Mouse (Mus musculus) midbrain, embryonic 10.5 days (tissue): Measurements from ENCODE around the gene Pan3. TPM values are rescaled to one million over a fixed set of nuclear protein-coding genes. Genes with fewer than 3 reads are reported as not detected.

Experiments used
- DNase-seq: peaks from one replicate; pipeline ENCODE4 v3.0.0-alpha.2; 2017; ENCODE audit warnings: low spot score
- H3K27ac ChIP-seq: fragments of 300-500 bp; sonication (generic); replicated peaks from 2 replicates; pipeline ENCODE4 v1.5.1; 2016; ENCODE audit warnings: mild to moderate bottlenecking
- H3K27me3 ChIP-seq: fragments of 300-500 bp; sonication (generic); 2 replicates; pipeline ENCODE4 v1.6.1; 2016; ENCODE audit warnings: low read depth, mild to moderate bottlenecking; ENCODE audit not compliant: poor library complexity, severe bottlenecking
- H3K36me3 ChIP-seq: fragments of 300-500 bp; sonication (generic); 2 replicates; pipeline ENCODE4 v1.6.1; 2016; ENCODE audit warnings: mild to moderate bottlenecking, moderate library complexity
- H3K4me1 ChIP-seq: fragments of 300-500 bp; sonication (generic); 2 replicates; pipeline ENCODE4 v1.6.1; 2016
- H3K4me3 ChIP-seq: fragments of 300-500 bp; sonication (generic); 2 replicates; pipeline ENCODE4 v1.5.1; 2016; ENCODE audit warnings: mild to moderate bottlenecking, moderate library complexity
- H3K9me3 ChIP-seq: fragments of 300-500 bp; sonication (generic); replicated peaks from 2 replicates; pipeline ENCODE4 v1.6.1; 2016; ENCODE audit warnings: mild to moderate bottlenecking
- WGBS: fragments of 180-500 bp; shearing (Covaris S2); methylation state at CpG from one replicate; pipeline ENCODE4 v1.1.7; 2016; 5-methylcytosine and 5-hydroxymethylcytosine counted together
- polyA plus RNA-seq: library from polyadenylated mRNA; unstranded; fragments of >200 nt; fragmentation: Nextera tagmentation; extraction: Ambion mirVana; gene quantifications from 2 replicates; pipeline ENCODE4 v1.2.1, GENCODE M21; 2016

Pan3 gene
- polyA plus RNA-seq, 1 experiment from 2014 or later: 46.8 TPM

DNA sequence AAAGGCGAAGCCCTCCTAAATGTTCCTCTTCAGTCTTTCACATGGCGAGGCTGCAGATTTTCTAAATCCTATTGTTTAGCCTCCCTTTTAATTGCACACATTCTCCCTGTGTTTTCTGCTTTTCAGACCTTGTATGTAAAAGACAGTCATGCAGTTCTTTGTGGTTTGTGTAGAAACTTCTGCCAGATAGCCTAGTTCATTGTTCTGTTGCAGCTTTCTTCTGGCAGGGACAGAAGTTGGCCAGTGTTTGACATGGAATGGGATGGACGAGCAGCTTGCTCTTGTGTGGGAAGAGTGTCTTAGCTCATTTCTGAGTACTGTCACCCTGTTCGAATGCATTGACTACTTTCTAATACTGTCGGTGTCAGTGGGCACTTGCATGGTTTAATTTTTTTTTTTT lies 6.5 kb downstream of the Pan3 start:
- H3K27ac ChIP-seq: no peak overlapping the region
- H3K36me3 ChIP-seq: peaks cover 25% of the 10 kb centered on the region
- no peak for DNase-seq
- H3K27me3 ChIP-seq: no peaks in the 10 kb centered on the region
- H3K4me3 ChIP-seq: no peak overlapping the region
- peaks cover 40% of the 10 kb centered on the region for H3K4me1 ChIP-seq
- H3K9me3 ChIP-seq: no peaks in the 10 kb centered on the region
- WGBS: 72% methylated on average over 5 of the region's 5 CpGs

DNA sequence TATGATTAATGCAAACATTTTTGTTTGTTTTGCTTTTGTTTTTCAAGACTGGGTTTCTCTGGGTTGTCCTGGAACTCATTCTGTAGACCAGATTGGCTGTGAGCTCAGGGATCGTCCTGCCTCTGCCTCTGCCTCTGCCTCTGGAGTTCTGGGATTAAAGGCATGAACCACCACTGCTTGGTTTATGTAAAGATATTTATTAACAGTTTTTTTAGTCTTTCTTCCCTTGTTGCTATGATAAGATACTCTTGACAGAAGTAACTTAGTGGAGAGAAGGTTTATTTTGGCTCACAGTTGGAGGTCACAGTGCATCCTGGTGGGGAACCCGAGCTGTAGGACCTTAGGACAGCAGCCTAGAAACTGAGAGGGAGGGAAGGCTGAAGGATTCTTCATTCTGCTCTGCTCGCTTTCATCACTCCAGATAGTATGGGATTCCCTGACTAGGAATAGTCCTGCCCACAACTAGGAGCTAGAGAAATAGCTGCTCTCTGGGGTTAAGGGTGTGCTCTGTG lies 11.1 kb downstream of the Pan3 start:
- 82% methylated on average over 3 of the region's 3 CpGs for WGBS
- H3K27ac ChIP-seq: no peak overlapping the region

DNA sequence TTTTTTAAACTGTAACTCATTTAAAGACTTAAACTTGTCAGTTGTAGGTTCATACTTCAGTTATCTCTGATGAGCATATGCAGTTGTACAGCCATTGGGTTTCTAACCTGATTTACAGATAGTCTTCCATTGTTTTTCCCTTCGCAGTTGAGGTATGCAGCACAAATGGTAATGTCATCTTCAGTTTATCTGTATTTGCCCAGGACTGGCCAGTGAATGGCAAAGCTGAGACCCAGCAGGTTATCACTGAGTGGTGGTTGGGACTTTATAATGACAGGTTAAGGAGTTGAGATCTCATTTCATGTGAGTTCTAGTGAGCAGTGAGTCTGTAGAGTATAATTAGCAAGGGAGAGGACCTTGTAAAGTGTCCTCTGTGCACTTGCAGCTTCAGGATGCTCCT lies 12.0 kb downstream of the Pan3 start:
- Histone ChIP-seq H3K9me3 (no peaks in the 10 kb centered on the region), H3K4me3 (no peak overlapping the region), H3K27ac (no peak overlapping the region), H3K36me3 (peaks cover 13% of the 10 kb centered on the region), H3K27me3 (no peaks in the 10 kb centered on the region), H3K4me1 (0 out of 2 replicates have a peak, but pooled peaks cover 2% of the 10 kb centered on the region)
- whole genome bisulfite sequencing: 87% methylated on average over 1 of the region's 1 CpGs
- DNase-seq: no peak

More for the DNA sequence above, 11.1 kb downstream of the Pan3 start:
- DNase-seq: no peak
- peaks cover 8% of the 10 kb centered on the region for H3K4me1 ChIP-seq
- H3K9me3 ChIP-seq: no peaks in the 10 kb centered on the region
- no peaks in the 10 kb centered on the region for H3K27me3 ChIP-seq
- no peak overlapping the region for H3K4me3 ChIP-seq
- H3K36me3 ChIP-seq: peaks cover 13% of the 10 kb centered on the region

DNA sequence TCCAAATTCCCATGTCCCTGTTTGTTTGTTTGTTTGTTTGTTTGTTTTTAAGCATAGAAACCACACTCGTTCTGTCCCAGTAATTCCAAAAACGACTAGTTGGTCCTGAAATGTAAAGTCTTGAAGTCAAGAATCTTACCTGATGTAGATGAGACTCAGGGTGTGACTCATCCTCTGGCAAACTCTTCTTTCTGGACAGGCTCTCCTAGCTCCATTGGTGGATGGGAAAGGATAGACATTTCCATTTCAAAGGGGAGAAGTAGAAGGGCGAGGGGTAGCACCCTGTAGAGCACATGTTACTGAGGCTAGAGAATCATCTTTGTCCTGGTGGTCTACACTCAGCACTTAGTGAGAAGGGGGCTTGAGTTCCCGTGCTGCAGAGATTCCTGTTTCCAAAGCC lies 12.8 kb downstream of the Pan3 start:
- no peak overlapping the region for H3K4me3 ChIP-seq
- 79% methylated on average over 4 of the region's 4 CpGs for WGBS

DNA sequence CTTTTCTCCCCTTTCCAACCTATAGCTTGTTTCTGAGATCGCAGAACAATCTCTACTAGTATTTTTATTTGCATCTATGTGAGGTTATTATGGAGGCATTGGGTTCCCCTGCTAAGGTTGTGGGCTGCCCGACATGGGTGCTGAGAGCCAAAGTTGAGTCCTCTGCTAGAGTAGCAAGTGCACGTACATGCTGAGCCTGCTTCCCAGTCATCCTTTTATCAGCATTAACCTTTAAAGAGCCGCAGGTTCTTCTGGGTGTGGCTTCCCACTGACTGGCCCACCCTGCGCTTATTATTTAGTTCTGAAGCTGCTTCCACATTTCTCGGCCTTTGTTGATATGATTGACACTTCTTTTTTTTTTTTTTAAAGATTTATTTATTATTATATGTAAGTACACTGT lies 14.3 kb downstream of the Pan3 start:
- Histone ChIP-seq H3K4me1 (peaks cover 18% of the 10 kb centered on the region), H3K27ac (no peak overlapping the region), H3K36me3 (peaks cover 4% of the 10 kb centered on the region), H3K9me3 (no peaks in the 10 kb centered on the region), H3K27me3 (no peaks in the 10 kb centered on the region), H3K4me3 (no peak overlapping the region)
- WGBS: 90% methylated on average over 6 of the region's 6 CpGs
- DNase-seq: no peak

More for the DNA sequence above, 12.8 kb downstream of the Pan3 start:
- Histone ChIP-seq H3K4me1 (peaks cover 4% of the 10 kb centered on the region; the same call in 1 of the 2 replicates), H3K27ac (no peak overlapping the region), H3K36me3 (peaks cover 13% of the 10 kb centered on the region), H3K27me3 (no peaks in the 10 kb centered on the region), H3K9me3 (no peaks in the 10 kb centered on the region)
- DNase-seq: no peak

DNA sequence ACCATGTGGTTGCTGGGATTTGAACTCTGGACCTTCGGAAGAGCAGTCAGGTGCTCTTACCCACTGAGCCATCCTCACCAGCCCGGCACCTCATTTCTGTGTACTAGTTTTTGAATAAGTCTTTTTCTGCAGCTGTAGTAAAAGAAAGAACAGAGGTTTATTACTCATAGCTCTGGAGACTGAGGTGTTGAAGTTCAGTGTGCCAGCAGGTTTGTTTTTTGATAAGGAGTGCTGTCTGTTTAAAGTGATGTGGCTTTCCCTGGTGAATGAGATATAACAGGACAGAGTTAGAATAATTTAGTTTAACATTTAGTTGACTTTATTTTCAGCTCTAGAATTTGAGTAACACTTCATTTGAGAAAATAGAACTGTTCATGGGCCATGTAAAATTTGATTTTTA lies 14.8 kb downstream of the Pan3 start:
- Histone ChIP-seq H3K4me1 (peaks cover 18% of the 10 kb centered on the region), H3K27ac (no peak overlapping the region), H3K9me3 (no peaks in the 10 kb centered on the region), H3K36me3 (peaks cover 3% of the 10 kb centered on the region; the same call in 1 of the 2 replicates), H3K27me3 (no peaks in the 10 kb centered on the region), H3K4me3 (no peak overlapping the region)
- DNase-seq: no peak
- WGBS: 88% methylated on average over 2 of the region's 2 CpGs

DNA sequence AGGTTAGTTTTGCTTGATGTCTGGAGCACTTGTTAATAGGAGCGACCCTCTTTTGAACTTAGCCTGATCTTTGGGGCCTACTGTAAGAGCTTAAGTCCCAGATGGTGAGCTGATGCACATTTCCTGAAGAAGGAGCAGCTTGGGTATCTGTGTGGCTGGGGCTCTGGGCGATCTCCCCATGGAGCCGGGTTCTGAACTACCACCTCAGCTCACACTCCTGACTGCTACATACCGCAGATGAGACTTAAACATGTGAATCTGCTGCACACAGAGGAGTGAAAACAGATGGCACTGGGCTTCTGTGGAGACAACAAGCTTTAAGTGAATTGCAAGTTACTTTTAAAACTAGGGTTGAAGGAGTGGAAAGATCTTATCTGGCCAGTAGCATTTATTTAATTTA lies 15.3 kb downstream of the Pan3 start:
- DNase-seq: no peak

DNA sequence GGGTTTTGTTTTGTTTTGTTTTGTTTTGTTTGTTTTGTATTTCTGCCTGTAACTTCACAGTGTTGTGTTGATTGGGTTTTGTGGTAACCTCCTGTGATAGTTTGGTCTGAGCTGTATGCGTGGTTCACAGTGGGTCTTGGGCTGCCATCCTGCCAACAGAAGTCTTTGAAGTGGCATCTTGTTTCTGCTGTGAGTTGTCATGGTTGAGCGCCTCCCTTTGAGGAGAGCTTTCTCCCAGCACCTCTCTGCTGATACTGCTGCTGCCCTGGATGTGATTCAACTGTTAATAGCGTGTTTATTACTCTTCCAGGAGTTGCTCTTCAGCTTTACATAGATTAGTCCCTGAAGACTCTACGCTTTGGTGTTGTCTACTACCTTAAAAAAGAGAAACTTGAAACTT lies 18.6 kb downstream of the Pan3 start:
- peaks cover 18% of the 10 kb centered on the region for H3K4me1 ChIP-seq
- no peak overlapping the region for H3K27ac ChIP-seq
- no peaks in the 10 kb centered on the region for H3K27me3 ChIP-seq
- H3K4me3 ChIP-seq: no peak overlapping the region
- H3K9me3 ChIP-seq: no peaks in the 10 kb centered on the region
- no peak for DNase-seq
- 39% methylated on average over 4 of the region's 4 CpGs for WGBS
- H3K36me3 ChIP-seq: peaks cover 25% of the 10 kb centered on the region

More for the DNA sequence above, 15.3 kb downstream of the Pan3 start:
- H3K4me1 ChIP-seq: peaks cover 18% of the 10 kb centered on the region
- H3K36me3 ChIP-seq: no peaks in the 10 kb centered on the region
- H3K4me3 ChIP-seq: no peak overlapping the region
- H3K27ac ChIP-seq: no peak overlapping the region
- no peaks in the 10 kb centered on the region for H3K9me3 ChIP-seq
- no peaks in the 10 kb centered on the region for H3K27me3 ChIP-seq
- 90% methylated on average over 4 of the region's 4 CpGs for WGBS

DNA sequence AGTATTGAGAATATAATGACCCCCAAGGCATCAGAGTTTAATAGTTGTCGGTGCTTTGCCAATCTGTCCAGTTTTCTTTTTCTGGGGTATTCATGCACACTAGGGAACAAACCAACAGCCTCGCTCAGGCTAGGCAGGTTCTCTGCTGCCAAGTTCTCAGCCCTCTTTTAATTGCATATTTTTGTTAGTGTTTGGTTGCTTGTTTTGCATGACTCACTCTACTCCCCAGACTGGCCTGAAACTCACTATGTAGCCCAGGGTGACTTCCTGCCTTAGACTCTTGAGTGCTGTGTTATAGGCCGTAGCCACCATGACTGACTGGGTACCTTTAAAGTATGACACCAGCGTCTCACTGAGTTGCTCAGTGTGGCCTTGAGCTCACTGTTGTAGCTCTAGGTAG lies 19.0 kb downstream of the Pan3 start:
- Histone ChIP-seq H3K27ac (no peak overlapping the region), H3K4me1 (peaks cover 18% of the 10 kb centered on the region), H3K36me3 (peaks cover 29% of the 10 kb centered on the region), H3K27me3 (no peaks in the 10 kb centered on the region), H3K9me3 (no peaks in the 10 kb centered on the region), H3K4me3 (no peak overlapping the region)
- 84% methylated on average over 4 of the region's 4 CpGs for WGBS
- DNase-seq: no peak

DNA sequence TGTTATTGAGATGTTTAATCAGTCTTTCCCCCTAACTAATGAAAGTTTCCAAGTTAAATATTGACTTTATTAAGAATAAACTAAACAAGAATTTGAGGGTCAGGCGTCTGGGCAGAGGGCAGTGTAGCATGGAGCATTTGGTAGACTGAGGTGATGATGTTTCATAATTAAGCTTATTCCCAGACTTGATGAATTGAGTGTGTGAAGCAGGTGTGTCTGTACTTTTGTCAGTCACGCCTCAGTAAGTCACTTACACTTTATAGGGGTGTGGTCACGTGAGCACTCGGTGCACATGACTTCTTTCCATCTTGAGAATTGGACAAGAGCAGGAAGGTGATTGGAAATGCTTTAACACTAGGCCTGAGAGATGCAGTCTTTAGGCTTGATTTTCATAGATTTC lies 26.5 kb downstream of the Pan3 start:
- Histone ChIP-seq H3K36me3 (peaks cover 48% of the 10 kb centered on the region), H3K27me3 (no peaks in the 10 kb centered on the region), H3K9me3 (no peaks in the 10 kb centered on the region), H3K4me1 (no peaks in the 10 kb centered on the region), H3K27ac (no peak overlapping the region), H3K4me3 (no peak overlapping the region)
- DNase-seq: no peak
- 91% methylated on average over 4 of the region's 4 CpGs for WGBS

DNA sequence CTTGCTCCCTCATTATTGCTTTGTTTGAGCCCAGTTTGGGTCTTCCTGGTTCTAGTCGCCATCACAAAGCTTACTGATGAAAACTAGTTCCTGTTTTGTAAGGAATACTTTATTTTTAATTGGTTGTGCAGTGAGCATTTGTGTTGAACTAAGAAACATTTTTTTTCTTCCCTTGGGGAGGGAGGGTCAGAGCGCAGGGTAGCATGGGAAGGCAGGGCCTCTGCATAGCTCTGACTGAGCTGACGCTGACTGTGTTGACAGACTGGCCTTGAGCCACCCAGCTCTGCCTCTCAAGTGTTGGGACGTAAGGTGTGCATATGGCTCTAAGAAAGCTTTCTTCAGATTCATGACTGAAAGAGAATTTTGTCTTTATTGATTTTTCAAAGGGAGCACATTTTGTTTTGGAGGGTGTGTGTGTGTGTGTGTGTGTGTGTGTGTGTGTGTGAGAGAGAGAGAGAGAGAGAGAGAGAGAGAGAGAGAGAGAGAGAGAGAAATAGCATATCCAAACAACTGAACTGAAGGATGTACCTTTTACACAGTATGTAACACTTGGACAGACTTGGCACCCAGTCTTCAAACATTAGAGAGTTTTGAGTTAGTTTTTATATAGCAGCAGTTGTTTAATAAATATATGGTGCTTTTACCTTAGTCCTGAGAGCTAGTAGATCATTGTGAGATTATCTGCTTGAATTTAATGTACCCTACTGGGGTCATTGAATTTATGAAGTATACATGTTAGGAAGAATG lies 30.0 kb downstream of the Pan3 start:
- Histone ChIP-seq H3K36me3 (peaks cover 16% of the 10 kb centered on the region), H3K4me3 (no peak overlapping the region), H3K27me3 (no peaks in the 10 kb centered on the region), H3K27ac (no peak overlapping the region), H3K9me3 (no peaks in the 10 kb centered on the region), H3K4me1 (no peaks in the 10 kb centered on the region)
- no peak for DNase-seq
- 69% methylated on average over 4 of the region's 4 CpGs for WGBS

DNA sequence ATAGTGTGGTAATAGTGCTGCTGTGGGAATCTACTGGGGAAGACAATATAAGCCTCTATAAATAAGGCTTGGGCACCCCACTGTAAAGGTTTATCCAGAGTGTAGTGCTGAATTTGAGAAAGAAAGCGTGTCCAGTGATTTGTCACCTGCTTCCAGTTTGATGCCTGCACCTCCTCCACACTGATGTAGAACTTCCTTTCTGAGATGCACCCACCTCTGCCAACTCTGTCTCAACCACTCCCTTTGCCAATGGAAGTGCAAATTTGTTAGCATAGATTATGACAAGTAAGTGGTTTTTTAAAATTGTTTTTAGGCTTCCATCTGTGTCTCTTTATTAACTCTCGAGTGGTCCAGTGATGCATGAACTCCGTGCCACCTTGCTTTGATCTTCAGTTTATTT lies 33.3 kb downstream of the Pan3 start:
- DNase-seq: no peak
- Histone ChIP-seq H3K4me3 (no peak overlapping the region), H3K4me1 (no peaks in the 10 kb centered on the region), H3K27me3 (no peaks in the 10 kb centered on the region), H3K9me3 (no peaks in the 10 kb centered on the region), H3K27ac (no peak overlapping the region), H3K36me3 (peaks cover 15% of the 10 kb centered on the region)
- WGBS: 90% methylated on average over 3 of the region's 3 CpGs

DNA sequence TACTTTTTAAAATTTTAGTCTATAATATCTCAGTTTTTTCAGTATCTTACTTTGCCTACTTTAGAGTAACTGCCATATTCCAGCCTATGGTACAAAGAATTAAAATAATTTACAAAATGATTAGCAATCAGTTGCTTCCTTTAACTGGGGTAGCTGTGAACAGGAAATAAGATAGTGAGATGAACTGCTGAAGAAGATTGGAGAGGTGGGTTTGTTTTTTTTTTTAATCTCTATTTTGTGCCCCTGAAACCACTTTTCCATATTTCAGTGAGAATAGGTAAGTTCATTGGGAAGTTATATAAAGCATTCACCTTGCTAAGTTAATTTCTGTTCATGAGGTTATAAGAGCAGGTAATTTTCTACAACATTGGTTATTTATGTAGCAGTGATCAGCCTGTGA lies 36.4 kb downstream of the Pan3 start:
- Histone ChIP-seq H3K4me3 (no peak overlapping the region), H3K27me3 (no peaks in the 10 kb centered on the region), H3K9me3 (no peaks in the 10 kb centered on the region), H3K4me1 (no peaks in the 10 kb centered on the region), H3K27ac (no peak overlapping the region), H3K36me3 (peaks cover 15% of the 10 kb centered on the region)
- no peak for DNase-seq
